Mouse (Mus musculus): ENCODE measurements around the gene Fam240a.

Gene Fam240a

GRCm38 (mm10) chr9:110895994-110896393 is 20.7 kb downstream of the Fam240a start:
- no peak for ATAC-seq (ENCODE audit: insufficient number of reproducible peaks, low FRiP score, low TSS enrichment)

- no peak for ATAC-seq (ENCODE audit: insufficient number of reproducible peaks, low FRiP score, low TSS enrichment)
Measured at GRCm38 (mm10) chr9:110895507-110895906, 21.2 kb downstream of the Fam240a start.

GRCm38 (mm10) chr9:110893429-110893828 is 23.2 kb downstream of the Fam240a start:
- ATAC-seq (ENCODE audit: insufficient number of reproducible peaks, low FRiP score, low TSS enrichment), result no peak

GRCm38 (mm10) chr9:110892552-110892951 is 24.1 kb downstream of the Fam240a start:
- no peak for ATAC-seq (ENCODE audit: insufficient number of reproducible peaks, low FRiP score, low TSS enrichment)

- ATAC-seq (ENCODE audit: insufficient number of reproducible peaks, low FRiP score, low TSS enrichment), result no peak
Measured at GRCm38 (mm10) chr9:110891077-110891828, 25.4 kb downstream of the Fam240a start.

- no peak for ATAC-seq (ENCODE audit: insufficient number of reproducible peaks, low FRiP score, low TSS enrichment)
Measured at GRCm38 (mm10) chr9:110890026-110890783, 26.5 kb downstream of the Fam240a start.

DNA sequence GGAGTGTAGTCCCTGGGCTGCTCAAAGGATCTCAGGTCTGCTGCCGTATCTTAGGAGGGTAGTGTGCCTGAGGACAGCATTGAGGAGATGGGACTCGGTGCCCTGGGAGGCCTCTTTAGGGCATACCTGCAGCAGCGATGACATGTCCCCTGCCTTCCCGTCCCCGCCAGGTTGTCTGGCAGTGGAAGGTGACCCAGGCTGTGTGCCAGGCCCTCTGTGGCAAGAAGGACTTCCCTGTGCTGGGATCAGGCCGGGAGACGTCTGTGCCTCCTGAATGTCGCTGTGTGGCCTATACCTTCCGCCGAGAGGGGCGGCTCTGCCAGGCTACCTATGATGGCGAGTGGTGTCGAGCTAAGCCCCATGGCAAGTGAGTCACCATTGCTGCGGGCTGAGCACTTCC is 27.7 kb downstream of the Fam240a start:
- ATAC-seq (ENCODE audit: insufficient number of reproducible peaks, low FRiP score, low TSS enrichment), result no peak

GRCm38 (mm10) chr9:110887388-110888303 is 29.0 kb downstream of the Fam240a start:
- ATAC-seq (ENCODE audit: insufficient number of reproducible peaks, low FRiP score, low TSS enrichment), result no peak

- ATAC-seq (ENCODE audit: insufficient number of reproducible peaks, low FRiP score, low TSS enrichment), result no peak
Measured at GRCm38 (mm10) chr9:110881953-110882352, 34.7 kb downstream of the Fam240a start.

DNA sequence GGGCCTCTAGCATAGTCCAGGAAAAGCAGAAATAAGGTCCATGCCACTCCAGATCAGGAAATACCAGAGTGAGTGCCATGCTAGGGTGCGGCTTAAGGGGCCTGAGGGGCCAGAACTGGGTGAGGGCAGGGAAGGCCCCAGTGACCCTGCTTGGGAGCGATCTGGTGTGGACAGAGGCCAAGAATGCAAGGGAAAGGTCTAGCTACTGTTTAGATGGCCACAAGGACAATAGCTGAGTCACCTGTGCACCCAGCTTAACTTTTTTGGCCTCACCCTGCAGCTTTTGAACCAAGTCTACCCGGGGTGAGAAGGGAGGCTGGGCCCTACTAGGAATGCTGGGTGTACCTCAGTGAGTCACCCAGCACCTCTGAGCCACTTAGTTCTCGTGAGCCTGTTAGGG is 35.9 kb downstream of the Fam240a start:
- no peak for ATAC-seq (ENCODE audit: insufficient number of reproducible peaks, low FRiP score, low TSS enrichment)

DNA sequence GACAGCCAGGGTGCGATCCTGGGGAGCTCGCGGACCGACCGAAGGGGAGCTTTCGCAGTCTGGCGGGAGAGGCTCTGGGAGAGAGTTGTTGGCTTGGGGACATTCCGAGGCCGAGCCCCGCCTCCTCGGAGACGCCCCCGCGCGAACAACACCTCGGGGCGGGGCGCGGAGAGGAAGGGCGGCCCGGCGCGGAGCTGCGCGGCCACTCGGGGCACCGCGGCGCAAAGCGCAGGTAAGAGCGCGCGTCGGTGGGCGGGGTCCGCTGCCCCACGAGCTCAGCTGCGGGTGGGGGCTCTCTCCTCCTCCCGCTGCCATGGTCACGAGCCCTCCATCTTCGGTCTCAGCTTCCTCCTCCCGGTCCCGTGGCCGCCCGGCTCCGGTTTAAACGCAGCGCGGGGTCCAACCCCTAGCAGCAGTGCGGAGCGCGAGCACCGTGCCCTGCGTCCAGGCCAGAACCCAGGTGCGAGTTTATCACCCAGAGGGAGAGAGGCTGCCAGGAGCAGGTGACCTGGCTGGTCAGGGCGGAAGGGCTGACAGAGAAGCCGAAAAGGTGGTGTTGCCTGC is 36.6 kb downstream of the Fam240a start, which contains the start of gene Tmie:
Tmie (minus strand) TSS at position 116 of the 564 bp plus-strand sequence.
- no peak for ATAC-seq (ENCODE audit: insufficient number of reproducible peaks, low FRiP score, low TSS enrichment)

- no peak for ATAC-seq (ENCODE audit: insufficient number of reproducible peaks, low FRiP score, low TSS enrichment)
Measured at GRCm38 (mm10) chr9:110879191-110879920, 37.3 kb downstream of the Fam240a start, which contains the start of gene Als2cl. Gene Als2cl (plus strand): TSS chr9:110879870.

DNA sequence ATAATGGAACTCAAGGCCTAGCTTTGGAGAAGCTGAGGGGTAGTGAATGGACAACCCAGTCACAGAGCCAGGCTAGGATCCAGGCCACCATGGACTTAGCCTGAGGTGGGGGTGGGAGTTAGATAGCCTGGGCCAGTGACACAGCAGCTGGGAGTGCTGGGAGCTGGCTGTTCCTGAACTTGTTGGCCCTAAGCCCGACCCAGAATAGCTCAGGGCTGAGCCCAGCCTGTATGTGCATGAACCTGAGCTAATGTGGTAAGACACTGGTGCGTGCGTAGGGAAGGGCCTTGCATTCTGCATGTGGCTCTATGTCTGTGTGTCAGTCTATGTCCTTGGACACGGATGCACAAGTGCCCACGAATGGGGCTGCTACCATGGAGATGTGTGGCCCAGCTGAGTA is 38.8 kb downstream of the Fam240a start:
- no peak for ATAC-seq (ENCODE audit: insufficient number of reproducible peaks, low FRiP score, low TSS enrichment)

DNA sequence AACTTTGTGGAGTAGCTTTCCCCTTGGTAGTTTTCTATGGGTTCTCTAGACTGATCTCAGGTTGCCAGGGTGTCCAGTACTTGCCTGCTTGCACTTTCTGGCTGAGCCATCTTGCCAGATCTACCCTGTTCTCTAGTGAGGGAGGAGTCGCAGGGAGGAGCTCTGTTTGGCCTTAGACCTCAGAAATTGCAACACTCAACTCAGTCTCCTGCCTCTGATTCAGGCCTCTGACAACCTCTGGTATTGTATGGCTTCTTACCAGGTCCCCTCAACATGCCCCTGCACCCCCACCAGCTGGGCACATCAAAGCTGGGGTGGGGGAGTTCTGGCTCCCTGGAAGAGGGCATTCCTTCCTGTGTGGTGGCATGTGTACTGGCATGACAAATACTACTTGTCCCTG is 39.3 kb downstream of the Fam240a start:
- ATAC-seq (ENCODE audit: insufficient number of reproducible peaks, low FRiP score, low TSS enrichment), result no peak

DNA sequence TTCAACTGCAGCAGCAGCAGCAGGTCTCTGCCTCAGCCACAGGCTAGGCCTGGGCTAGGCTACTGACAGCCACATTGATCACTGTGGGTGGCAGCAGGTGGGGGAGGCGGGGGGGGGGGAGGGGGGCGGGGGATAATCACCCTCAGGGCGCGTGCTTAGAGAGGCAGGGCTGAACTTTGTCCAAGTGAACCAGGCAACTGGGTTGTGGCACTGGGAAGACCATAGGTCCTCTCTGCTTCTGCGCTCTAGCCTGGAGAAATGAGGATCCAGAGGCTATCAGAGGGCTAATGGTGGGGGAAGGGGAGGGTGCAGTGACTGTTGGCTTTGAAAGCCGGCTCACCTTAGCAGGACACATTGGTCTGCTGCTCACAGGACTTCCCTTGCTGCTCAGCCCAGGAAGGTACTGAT is 41.4 kb downstream of the Fam240a start:
- ATAC-seq (ENCODE audit: insufficient number of reproducible peaks, low FRiP score, low TSS enrichment), result no peak

DNA sequence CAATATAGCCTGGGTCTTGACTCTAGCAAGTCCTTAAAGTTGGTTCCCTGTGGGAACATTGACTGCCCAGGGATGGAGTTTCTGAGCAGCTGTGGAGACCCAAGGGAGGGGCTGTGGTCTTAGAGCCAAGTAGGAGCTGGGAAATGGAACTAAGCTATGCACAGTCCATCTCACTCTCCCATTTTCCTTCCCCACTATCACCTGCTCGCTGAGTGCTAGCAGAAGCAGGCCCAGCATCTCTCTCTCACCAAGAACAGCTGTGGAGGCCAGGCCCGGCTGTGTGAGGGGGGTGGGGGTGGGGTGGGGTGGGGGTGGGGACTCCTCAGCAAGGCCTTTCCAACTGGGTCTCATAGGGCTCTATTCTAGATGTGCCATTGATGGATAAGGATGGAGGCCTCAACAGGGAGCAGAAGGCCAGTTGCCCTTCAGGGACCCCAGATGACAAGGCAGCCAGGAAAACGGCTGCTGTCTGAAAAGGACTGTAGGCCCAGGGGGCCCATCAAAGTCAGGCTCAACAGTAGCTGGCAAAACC is 41.9 kb downstream of the Fam240a start:
- no peak for ATAC-seq (ENCODE audit: insufficient number of reproducible peaks, low FRiP score, low TSS enrichment)

DNA sequence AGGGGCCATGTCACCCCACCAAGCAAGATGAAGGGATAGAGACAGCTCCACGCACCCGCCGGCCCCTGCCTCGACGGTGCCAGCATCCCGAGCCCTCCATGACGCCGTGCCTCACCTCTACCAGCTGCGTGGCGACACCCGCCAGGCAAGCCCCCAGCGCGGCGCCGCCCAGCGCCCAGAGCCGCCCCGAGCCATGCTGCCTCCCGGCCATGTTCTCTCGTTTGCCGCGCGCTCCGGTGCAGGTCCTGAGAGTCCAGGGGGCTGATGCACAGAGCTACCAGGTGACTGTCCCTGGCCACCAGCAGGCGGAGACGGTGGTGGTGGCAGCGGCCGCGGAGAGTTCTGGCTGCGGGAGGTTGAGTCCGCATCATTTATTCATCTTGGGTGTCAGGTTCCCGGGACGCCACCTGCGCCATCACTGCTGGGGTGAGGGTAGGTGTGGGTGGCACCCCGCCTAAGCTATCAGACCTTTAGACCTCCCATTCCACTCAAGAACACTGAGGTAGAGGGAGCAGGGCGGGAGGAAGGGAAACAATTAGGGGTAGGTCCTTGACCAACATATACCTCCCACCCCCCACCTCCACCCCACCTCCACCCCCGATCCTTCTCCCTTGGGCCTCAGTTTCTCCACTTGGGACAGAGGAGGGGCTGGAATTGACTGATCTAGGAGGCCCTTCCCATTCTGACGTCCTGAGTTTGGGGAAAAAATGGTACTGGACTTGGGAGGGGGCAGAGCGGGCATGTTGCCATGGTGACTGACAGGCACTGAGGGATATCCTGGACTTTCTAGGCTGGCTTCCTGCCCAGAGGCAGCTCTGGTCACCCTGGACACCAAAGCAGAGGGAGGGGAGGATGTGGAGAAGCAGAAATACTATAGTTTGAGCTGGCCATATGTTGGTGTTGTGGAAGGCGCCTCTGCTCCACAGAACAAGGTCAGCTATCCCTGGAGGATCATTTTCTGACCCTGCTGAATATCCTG is 42.7 kb downstream of the Fam240a start:
- no peak for ATAC-seq (ENCODE audit: insufficient number of reproducible peaks, low FRiP score, low TSS enrichment)

GRCm38 (mm10) chr9:110871030-110871429 is 45.6 kb downstream of the Fam240a start:
- 0 out of 2 replicates have a peak, but pooled peaks have one; percentile 29 for ATAC-seq (ENCODE audit: insufficient number of reproducible peaks, low FRiP score, low TSS enrichment)

Measured in cerebellum, adult (tissue).